Mouse (Mus musculus) liver, embryonic 14.5 days (tissue): ENCODE measurements around the gene Stk17b. TPM values are rescaled to one million over a fixed set of nuclear protein-coding genes. Genes with fewer than 3 reads are reported as not detected.

Experiments
- ATAC-seq: fragments of 200-750 bp; cut with Nextera tagmentation; 2 replicates; pipeline ENCODE4 v1.8.0; 2017; ENCODE audit warnings: moderate number of reproducible peaks, mild to moderate bottlenecking, moderate library complexity; ENCODE audit not compliant: insufficient read depth
- DNase-seq, 3 experiments: peaks; one replicate each; pipeline ENCODE4 v3.0.0-alpha.2; 2012 to 2013; ENCODE audit warnings: low read depth in 3 of 3, low spot score in 3 of 3
- H3K27ac ChIP-seq: fragments of 300-500 bp; sonication (generic); 2 replicates; pipeline ENCODE4 v1.5.1; 2014; ENCODE audit warnings: moderate library complexity, mild to moderate bottlenecking, control low read depth, inconsistent platforms
- H3K27me3 ChIP-seq: fragments of 300-500 bp; sonication (generic); 2 replicates; pipeline ENCODE4 v1.6.1; 2014; ENCODE audit warnings: mild to moderate bottlenecking, low read length, moderate library complexity; ENCODE audit not compliant: control insufficient read depth, insufficient read depth
- H3K36me3 ChIP-seq: fragments of 300-500 bp; sonication (generic); replicated peaks from 2 replicates; pipeline ENCODE4 v1.6.1; 2014; ENCODE audit warnings: low read depth; ENCODE audit not compliant: control insufficient read depth, insufficient read depth
- H3K4me1 ChIP-seq, 2 experiments: fragments of 200-500 bp in 1 of 2; fragments of 300-500 bp in 1 of 2; sonication (generic) in 1 of 2; replicated peaks; 2 replicates each; pipeline ENCODE4 v1.6.1; 2012 to 2014; ENCODE audit warnings: antibody characterized with exemption in 1 of 2, inconsistent platforms in 1 of 2, low read length in 1 of 2; ENCODE audit not compliant: control insufficient read depth in 2 of 2, insufficient read depth in 2 of 2
- H3K4me2 ChIP-seq: fragments of 300-500 bp; sonication (generic); 2 replicates; pipeline ENCODE4 v1.6.1; 2014; ENCODE audit warnings: low read depth, mild to moderate bottlenecking, control low read depth, moderate library complexity
- H3K4me3 ChIP-seq, 2 experiments: fragments of 200-500 bp in 1 of 2; fragments of 300-500 bp in 1 of 2; sonication (generic) in 1 of 2; 2 replicates each; pipeline ENCODE4 v1.5.1; 2012 to 2014; ENCODE audit warnings: low read depth in 2 of 2, low read length in 2 of 2, mild to moderate bottlenecking in 2 of 2, control low read depth in 1 of 2, inconsistent platforms in 1 of 2, moderate library complexity in 1 of 2; ENCODE audit not compliant: insufficient read depth in 1 of 2
- H3K9ac ChIP-seq: fragments of 300-500 bp; sonication (generic); replicated peaks from 2 replicates; pipeline ENCODE4 v1.6.1; 2014; ENCODE audit warnings: mild to moderate bottlenecking, control low read depth, moderate library complexity
- H3K9me3 ChIP-seq: fragments of 300-500 bp; sonication (generic); 2 replicates; pipeline ENCODE4 v1.6.1; 2016; ENCODE audit warnings: low read length, mixed read lengths; ENCODE audit not compliant: control insufficient read depth
- CTCF ChIP-seq: IDR thresholded peaks from 2 replicates; pipeline ENCODE4 v1.5.1; 2016; ENCODE audit warnings: antibody characterized with exemption, low read depth, control low read depth
- EP300 ChIP-seq: IDR thresholded peaks from 2 replicates; pipeline ENCODE4 v1.6.1; 2016; ENCODE audit warnings: antibody characterized with exemption, low read depth
- whole genome bisulfite sequencing: fragments of 180-500 bp; shearing (Covaris S2); extraction: QIAGEN DNeasy Blood & Tissue Kit; methylation state at CpG from one replicate; pipeline ENCODE4 v1.1.7; 2014; ENCODE audit not compliant: insufficient replicate concordance; 5-methylcytosine and 5-hydroxymethylcytosine counted together
- polyA plus RNA-seq, 2 experiments: library from polyadenylated mRNA; depleted of rRNA in 1 of 2; stranded (reverse) in 1 of 2; unstranded in 1 of 2; fragments of >200 nt; fragmentation: Nextera tagmentation in 1 of 2; extraction: Ambion mirVana in 1 of 2; gene quantifications; 2 replicates each; pipeline versions ENCODE4 v1.2.1 to v1.2.3; 2012 to 2014

The Stk17b gene
- polyA plus RNA-seq, 2 experiments: 6.8 to 19.8 TPM

DNA sequence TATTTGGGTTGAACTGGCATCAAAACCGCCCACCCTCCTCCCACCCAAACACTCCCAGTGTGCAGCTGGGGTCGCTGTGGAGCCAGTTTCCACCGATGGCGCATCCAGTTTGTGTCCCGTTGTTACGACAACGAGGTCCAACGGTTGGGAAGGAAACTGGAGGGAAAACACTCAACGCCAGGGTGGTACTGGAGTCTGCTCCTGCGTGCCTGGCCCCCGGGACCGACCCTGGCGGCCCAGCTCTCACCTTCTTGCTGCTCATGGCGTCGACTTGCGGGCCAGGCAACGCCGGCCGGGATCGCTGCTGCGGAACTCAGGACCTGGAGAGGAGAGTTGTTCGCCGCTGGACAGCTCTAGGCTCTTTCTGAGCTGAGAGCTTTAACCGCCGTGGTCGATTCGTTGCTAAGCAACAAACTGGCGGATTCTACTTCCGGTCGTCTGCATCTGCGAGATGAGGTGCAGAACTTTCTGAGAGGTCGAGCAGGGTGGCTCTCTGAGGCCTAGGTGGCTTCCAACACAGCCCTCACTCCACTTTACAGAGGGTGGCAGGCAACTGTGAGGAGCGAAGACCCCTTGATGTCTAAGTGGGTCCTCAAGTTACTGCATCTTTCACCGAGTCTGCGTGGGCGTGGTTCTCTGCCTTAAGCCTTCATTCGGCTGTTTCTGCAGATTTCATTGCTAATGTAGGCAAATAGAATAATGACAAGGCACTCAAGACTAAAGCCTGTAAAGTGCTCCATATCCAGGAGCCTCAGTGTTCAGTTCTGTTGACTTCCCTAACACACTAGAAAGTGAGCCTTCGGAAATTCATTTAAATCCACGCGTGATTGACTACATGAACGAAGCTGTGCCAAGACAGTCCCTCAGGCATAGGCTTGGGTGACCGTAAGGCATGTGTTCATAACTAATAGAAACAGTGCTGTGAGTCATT lies 78.3 kb downstream of the Stk17b start, which contains the start of gene Dnah7a:
Gene Dnah7a (minus strand): TSS at position 354 of the 931 bp plus-strand sequence.
- 15% methylated on average over 42 of the region's 42 CpGs for WGBS
- no peaks in the 10 kb centered on the region for H3K36me3 ChIP-seq
- no peak within 1 kb of the TSS for H3K27ac ChIP-seq
- no peak within 1 kb of the TSS for H3K9ac ChIP-seq
- no peaks in the 10 kb centered on the region for H3K4me1 ChIP-seq
- peak within 1 kb of the TSS; percentile 61 for H3K4me2 ChIP-seq
- H3K27me3 ChIP-seq: no peaks in the 10 kb centered on the region
- 0 out of 2 replicates have a peak, but pooled peaks have one; percentile 20 for TF ChIP-seq CTCF
- TF ChIP-seq EP300: no peak
- H3K4me3 ChIP-seq: peak within 1 kb of the TSS; percentile 14 to 29
- ATAC-seq (no peak), DNase-seq (no peak)
- no peaks in the 10 kb centered on the region for H3K9me3 ChIP-seq

Other genes with a start within 250 kb of the Stk17b start
- gene Dnah7a, start 78.4 kb downstream of the Stk17b start, polyA plus RNA-seq (2012; rRNA removed): not detected in 2 replicates
- not detected in 2 replicates for gene Dnah7a, start 78.4 kb downstream of the Stk17b start, polyA plus RNA-seq (2014; fragmentation: Nextera tagmentation; extraction: Ambion mirVana)